Mouse (Mus musculus) lung, postnatal 25 days (tissue): ENCODE measurements at regions not wholly inside any gene's neighbourhood (a gene's known extent, or its start where the extent isn't known, plus 50 kb on each side); places are given as distances from the start of the nearest gene placed in this dataset.

Experiments used
- DNase-seq: peaks from one replicate; pipeline ENCODE4 v3.0.0; 2022; ENCODE audit warnings: low spot score

DNA sequence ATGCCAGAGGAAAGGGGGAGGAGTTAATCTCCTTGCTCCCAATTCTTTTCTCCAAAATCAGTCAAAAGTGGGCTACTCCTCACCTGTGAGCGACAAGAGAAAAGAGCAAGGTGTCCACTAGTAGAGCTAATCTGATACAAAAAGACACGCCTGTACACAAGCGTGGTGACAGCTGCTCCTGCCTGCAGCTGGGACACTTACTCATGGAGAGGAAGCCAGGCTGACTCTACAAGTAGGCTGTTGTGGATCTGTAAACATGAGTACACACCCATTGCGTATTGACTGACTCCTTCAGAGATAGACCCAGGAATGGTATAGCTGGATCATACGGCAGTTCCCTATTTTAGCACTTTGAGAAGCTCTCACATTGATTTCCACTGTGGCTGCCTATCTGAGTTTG, 129.7 kb downstream of the Nuak1 start:
- DNase-seq = no peak

DNA sequence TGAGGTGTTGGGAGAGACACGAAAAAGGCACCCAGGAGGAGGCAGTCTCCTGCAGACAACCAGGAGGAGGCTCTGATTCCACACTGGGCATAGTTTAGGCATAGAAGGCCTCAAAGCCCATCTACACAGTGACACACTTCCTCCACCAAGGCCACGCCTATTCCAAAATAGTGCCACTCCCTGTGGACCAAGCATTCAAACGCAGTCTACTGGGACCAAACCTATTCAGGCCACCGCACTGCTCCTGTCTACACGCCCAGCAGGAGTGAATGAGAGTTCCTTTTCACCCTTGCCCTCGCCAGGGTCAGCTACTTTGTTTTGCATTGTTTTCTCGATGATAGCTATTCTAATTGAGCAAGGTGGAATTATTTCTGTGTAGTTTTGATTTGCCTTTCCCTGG, 127.7 kb downstream of the Nuak1 start:
- no peak for DNase-seq

DNA sequence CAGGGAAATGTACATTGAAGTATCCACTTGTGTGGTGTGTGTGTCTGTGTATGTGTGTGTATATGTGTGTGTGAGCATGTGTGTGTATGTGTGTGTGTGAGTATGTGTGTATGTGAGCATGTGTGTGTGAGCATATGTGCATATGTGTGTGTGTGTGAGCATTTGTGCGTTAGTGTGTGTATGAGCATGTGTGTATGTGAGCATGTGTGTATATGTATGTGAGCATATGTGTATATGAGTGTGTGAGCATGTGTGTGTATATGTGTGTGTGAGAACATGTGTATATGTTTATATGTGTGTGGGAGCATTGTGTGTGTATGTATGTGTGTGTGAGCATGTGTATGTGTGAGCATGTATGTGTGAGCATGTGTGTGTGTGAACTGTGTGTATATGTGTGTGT, 123.5 kb downstream of the Nuak1 start:
- no peak for DNase-seq

DNA sequence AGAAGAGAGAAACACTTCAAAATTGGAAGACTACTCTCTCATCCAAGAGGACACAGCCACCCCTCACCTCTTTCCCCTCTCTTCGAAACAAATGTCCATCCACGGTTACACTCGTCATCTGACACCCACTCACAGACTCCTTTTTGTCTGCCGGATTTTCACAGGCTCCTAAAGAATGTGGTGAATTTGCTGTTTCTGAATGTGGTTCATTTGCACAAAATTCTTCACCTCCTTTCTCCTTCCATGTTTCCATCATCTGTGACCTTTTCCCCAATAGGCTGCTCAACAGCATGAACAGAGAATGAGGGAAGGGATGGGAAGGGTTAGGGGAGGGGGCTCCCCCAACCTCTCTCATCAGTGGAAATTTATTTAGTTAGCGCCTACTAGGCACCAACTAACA, 122.4 kb downstream of the Nuak1 start:
- DNase-seq = no peak
